15 mouse cellular contexts compared by ENCODE assay signal in genomic region chr5:101962824-101963223, GRCm38 (mm10).
DNase-seq lines count a peak whose midpoint lies in the region; ATAC-seq lines count a peak whose summit lies in the region.
"Had no signal": no experiment of that assay in that cellular context is flagged by ENCODE, and none has a peak within 500 bp of the region (broad histone marks: within the 10 kb centered on the region; RNA-seq: fewer than 3 reads in every experiment).

No protein-coding gene starts in this region.

- H3K27me3 ChIP-seq in forebrain, embryonic 13.5 days: no peaks in the 10 kb centered on the region
- no peaks in the 10 kb centered on the region for H3K27me3 ChIP-seq in forebrain, embryonic 11.5 days (ENCODE audit: control insufficient read depth, insufficient read depth, low read length)
- H3K27me3 ChIP-seq in neural tube, embryonic 13.5 days: no peaks in the 10 kb centered on the region
- H3K27me3 ChIP-seq in hindbrain, embryonic 14.5 days (ENCODE audit: control insufficient read depth, insufficient read depth, low read length): no peaks in the 10 kb centered on the region
- no peaks in the 10 kb centered on the region for H3K27me3 ChIP-seq in neural tube, embryonic 15.5 days (replicated peaks)
- H3K27me3 ChIP-seq: embryonic facial prominence, embryonic 13.5 days; limb, embryonic 12.5 days; liver, embryonic 15.5 days had no signal

- peak; percentile 46; the same call in 1 of the 2 replicates for ATAC-seq in forebrain, embryonic 13.5 days
- no peak for ATAC-seq in forebrain, embryonic 11.5 days (replicated peaks; ENCODE audit: low FRiP score)
- peak; percentile 32; the same call in 1 of the 2 replicates for ATAC-seq in neural tube, embryonic 13.5 days (ENCODE audit: low read depth)
- 0 out of 2 replicates have a peak, but pooled peaks have one; percentile 14 for ATAC-seq in hindbrain, embryonic 14.5 days (ENCODE audit: low FRiP score)
- ATAC-seq in neural tube, embryonic 15.5 days (ENCODE audit: low FRiP score): peak; percentile 43; the same call in 1 of the 2 replicates
- ATAC-seq: inflammation-experienced regulatory T-cells, adult 6 months had no signal

- peak overlapping the region; percentile 30; the same call in 1 of the 2 replicates for H3K9ac ChIP-seq in forebrain, embryonic 13.5 days
- no peak overlapping the region for H3K9ac ChIP-seq in forebrain, embryonic 11.5 days (ENCODE audit: low read length)
- no peak overlapping the region for H3K9ac ChIP-seq in neural tube, embryonic 13.5 days
- no peak overlapping the region for H3K9ac ChIP-seq in hindbrain, embryonic 14.5 days
- no peak overlapping the region for H3K9ac ChIP-seq in neural tube, embryonic 15.5 days (replicated peaks)
- H3K9ac ChIP-seq: embryonic facial prominence, embryonic 13.5 days; limb, embryonic 12.5 days; liver, embryonic 15.5 days had no signal

- no peak for DNase-seq in forebrain, embryonic 11.5 days (ENCODE audit: low spot score)
- no peak for DNase-seq in neural tube, embryonic 10.5 days (ENCODE audit: extremely low spot score, low spot score)
- no peak for DNase-seq in hindbrain, embryonic 14.5 days (ENCODE audit: low spot score)
- no peak for DNase-seq in lung, postnatal 25 days (ENCODE audit: low spot score)
- DNase-seq: gastrocnemius, adult 2 months; heart, adult 18-20 months; lung, postnatal 10 days; retina, postnatal 1 day had no signal

- WGBS in forebrain, embryonic 13.5 days: 56% methylated on average over 4 of the region's 4 CpGs
- WGBS in forebrain, embryonic 11.5 days: 83% methylated on average over 4 of the region's 4 CpGs
- 81% methylated on average over 4 of the region's 4 CpGs for WGBS in neural tube, embryonic 13.5 days
- WGBS in hindbrain, embryonic 14.5 days: 73% methylated on average over 4 of the region's 4 CpGs
- 71% methylated on average over 4 of the region's 4 CpGs for WGBS in neural tube, embryonic 15.5 days

- no peak overlapping the region for H3K4me3 ChIP-seq in forebrain, embryonic 13.5 days
- no peak overlapping the region for H3K4me3 ChIP-seq in forebrain, embryonic 11.5 days (ENCODE audit: low read depth, low read length)
- no peak overlapping the region for H3K4me3 ChIP-seq in neural tube, embryonic 13.5 days
- no peak overlapping the region for H3K4me3 ChIP-seq in hindbrain, embryonic 14.5 days (replicated peaks; ENCODE audit: low read length)
- no peak overlapping the region for H3K4me3 ChIP-seq in neural tube, embryonic 15.5 days (replicated peaks)
- H3K4me3 ChIP-seq: embryonic facial prominence, embryonic 13.5 days; gastrocnemius, adult 2 months; limb, embryonic 12.5 days; liver, embryonic 15.5 days had no signal

- no peaks in the 10 kb centered on the region for H3K9me3 ChIP-seq in forebrain, embryonic 13.5 days (replicated peaks)
- H3K9me3 ChIP-seq in forebrain, embryonic 11.5 days (ENCODE audit: control insufficient read depth, low read length): no peaks in the 10 kb centered on the region
- H3K9me3 ChIP-seq in neural tube, embryonic 13.5 days: no peaks in the 10 kb centered on the region
- H3K9me3 ChIP-seq in hindbrain, embryonic 14.5 days (ENCODE audit: control insufficient read depth, low read length): no peaks in the 10 kb centered on the region
- no peaks in the 10 kb centered on the region for H3K9me3 ChIP-seq in neural tube, embryonic 15.5 days (replicated peaks)
- H3K9me3 ChIP-seq: embryonic facial prominence, embryonic 13.5 days; limb, embryonic 12.5 days; liver, embryonic 15.5 days had no signal

- H3K36me3 ChIP-seq in forebrain, embryonic 13.5 days (ENCODE audit: poor library complexity, severe bottlenecking): peaks cover 36% of the 10 kb centered on the region
- peaks cover 2% of the 10 kb centered on the region; the same call in 1 of the 2 replicates for H3K36me3 ChIP-seq in forebrain, embryonic 11.5 days (ENCODE audit: control insufficient read depth, insufficient read depth, low read length)
- peaks cover 43% of the 10 kb centered on the region for H3K36me3 ChIP-seq in neural tube, embryonic 13.5 days
- peaks cover 37% of the 10 kb centered on the region for H3K36me3 ChIP-seq in hindbrain, embryonic 14.5 days (replicated peaks; ENCODE audit: control insufficient read depth, insufficient read depth)
- peaks cover 20% of the 10 kb centered on the region for H3K36me3 ChIP-seq in neural tube, embryonic 15.5 days

- peaks cover 14% of the 10 kb centered on the region for H3K4me1 ChIP-seq in forebrain, embryonic 13.5 days
- H3K4me1 ChIP-seq in forebrain, embryonic 11.5 days (replicated peaks; ENCODE audit: control insufficient read depth, insufficient read depth, low read length): no peaks in the 10 kb centered on the region
- H3K4me1 ChIP-seq in neural tube, embryonic 13.5 days (replicated peaks): peaks cover 1% of the 10 kb centered on the region
- H3K4me1 ChIP-seq in hindbrain, embryonic 14.5 days (replicated peaks; ENCODE audit: control insufficient read depth, insufficient read depth, low read length): peaks cover 4% of the 10 kb centered on the region; the same call in 1 of the 2 replicates
- H3K4me1 ChIP-seq in neural tube, embryonic 15.5 days: peaks cover 18% of the 10 kb centered on the region

- H3K4me2 ChIP-seq in forebrain, embryonic 13.5 days: no peak overlapping the region
- H3K4me2 ChIP-seq in forebrain, embryonic 11.5 days (ENCODE audit: low read depth, low read length, severe bottlenecking): no peak overlapping the region
- no peak overlapping the region for H3K4me2 ChIP-seq in neural tube, embryonic 13.5 days
- H3K4me2 ChIP-seq in hindbrain, embryonic 14.5 days (replicated peaks): no peak overlapping the region
- H3K4me2 ChIP-seq in neural tube, embryonic 15.5 days: no peak overlapping the region
- H3K4me2 ChIP-seq: embryonic facial prominence, embryonic 13.5 days; limb, embryonic 12.5 days; liver, embryonic 15.5 days had no signal

- peak overlapping the region; percentile 51; the same call in 1 of the 2 replicates for H3K27ac ChIP-seq in forebrain, embryonic 13.5 days
- no peak overlapping the region for H3K27ac ChIP-seq in forebrain, embryonic 11.5 days (ENCODE audit: low read depth, low read length)
- H3K27ac ChIP-seq in neural tube, embryonic 13.5 days (replicated peaks): peak overlapping the region; percentile 42
- H3K27ac ChIP-seq in hindbrain, embryonic 14.5 days: 0 out of 2 replicates have a peak overlapping the region, but pooled peaks have one; percentile 27
- peak overlapping the region; percentile 63 for H3K27ac ChIP-seq in neural tube, embryonic 15.5 days (replicated peaks)
- H3K27ac ChIP-seq: embryonic facial prominence, embryonic 13.5 days; gastrocnemius, adult 2 months; limb, embryonic 12.5 days; liver, embryonic 15.5 days had no signal
